Mouse (Mus musculus): Measurements from ENCODE around the gene Atp5d.

Atp5d gene

GRCm38 (mm10) chr10:80138553-80139438, at the start of gene Atp5d:
TSS of gene Atp5d (plus strand) at chr10:80138632.
- peak; percentile 45 for DNase-seq (ENCODE audit: low spot score)

- no peak for DNase-seq (ENCODE audit: low spot score)
Observed at GRCm38 (mm10) chr10:80089146-80089545, 49.3 kb upstream of the Atp5d start.

- DNase-seq (ENCODE audit: low spot score): no peak
Observed at GRCm38 (mm10) chr10:80091527-80091926, 46.9 kb upstream of the Atp5d start.

GRCm38 (mm10) chr10:80092690-80093089, 45.7 kb upstream of the Atp5d start:
- DNase-seq (ENCODE audit: low spot score): no peak

GRCm38 (mm10) chr10:80094085-80094484, 44.3 kb upstream of the Atp5d start:
- no peak for DNase-seq (ENCODE audit: low spot score)

GRCm38 (mm10) chr10:80094684-80095083, 43.7 kb upstream of the Atp5d start:
- no peak for DNase-seq (ENCODE audit: low spot score)

- no peak for DNase-seq (ENCODE audit: low spot score)
Observed at GRCm38 (mm10) chr10:80095547-80095946, 42.9 kb upstream of the Atp5d start.

GRCm38 (mm10) chr10:80097275-80097674, 41.2 kb upstream of the Atp5d start:
- DNase-seq (ENCODE audit: low spot score): no peak

- no peak for DNase-seq (ENCODE audit: low spot score)
Observed at GRCm38 (mm10) chr10:80098630-80099029, 39.8 kb upstream of the Atp5d start.

- DNase-seq (ENCODE audit: low spot score): no peak
Observed at GRCm38 (mm10) chr10:80100982-80101381, 37.5 kb upstream of the Atp5d start.

- peak; percentile 88 for DNase-seq (ENCODE audit: low spot score)
Observed at GRCm38 (mm10) chr10:80102216-80102915, 36.1 kb upstream of the Atp5d start.

GRCm38 (mm10) chr10:80103032-80103431, 35.4 kb upstream of the Atp5d start:
- no peak for DNase-seq (ENCODE audit: low spot score)

GRCm38 (mm10) chr10:80104181-80104580, 34.3 kb upstream of the Atp5d start:
- no peak for DNase-seq (ENCODE audit: low spot score)

GRCm38 (mm10) chr10:80105460-80105859, 33.0 kb upstream of the Atp5d start, which contains the start of gene Sbno2:
TSS of gene Sbno2 (minus strand) at chr10:80105571.
- no peak for DNase-seq (ENCODE audit: low spot score)

GRCm38 (mm10) chr10:80105926-80106325, 32.5 kb upstream of the Atp5d start:
- DNase-seq (ENCODE audit: low spot score): no peak

- DNase-seq (ENCODE audit: low spot score): no peak
Observed at GRCm38 (mm10) chr10:80107678-80108077, 30.8 kb upstream of the Atp5d start.

GRCm38 (mm10) chr10:80114341-80115284, 23.8 kb upstream of the Atp5d start:
- peak; percentile 83 for DNase-seq (ENCODE audit: low spot score)

- peak; percentile 99 for DNase-seq (ENCODE audit: low spot score)
Observed at GRCm38 (mm10) chr10:80115290-80115943, 23.0 kb upstream of the Atp5d start, which contains the start of gene Stk11. TSS of gene Stk11 (plus strand) at chr10:80115803.

GRCm38 (mm10) chr10:80115944-80116335, 22.5 kb upstream of the Atp5d start:
- DNase-seq (ENCODE audit: low spot score): no peak

- DNase-seq (ENCODE audit: low spot score): peak; percentile 30
Observed at GRCm38 (mm10) chr10:80116563-80116926, 21.9 kb upstream of the Atp5d start.

GRCm38 (mm10) chr10:80116927-80117691, 21.3 kb upstream of the Atp5d start:
- DNase-seq (ENCODE audit: low spot score): no peak
